Mouse (Mus musculus): ENCODE data around the gene Dap. TPM values are rescaled to one million over a fixed set of nuclear protein-coding genes. Genes with fewer than 3 reads are reported as not detected.

Gene Dap
- polyA plus RNA-seq, 1 experiment: 21.9 TPM

DNA sequence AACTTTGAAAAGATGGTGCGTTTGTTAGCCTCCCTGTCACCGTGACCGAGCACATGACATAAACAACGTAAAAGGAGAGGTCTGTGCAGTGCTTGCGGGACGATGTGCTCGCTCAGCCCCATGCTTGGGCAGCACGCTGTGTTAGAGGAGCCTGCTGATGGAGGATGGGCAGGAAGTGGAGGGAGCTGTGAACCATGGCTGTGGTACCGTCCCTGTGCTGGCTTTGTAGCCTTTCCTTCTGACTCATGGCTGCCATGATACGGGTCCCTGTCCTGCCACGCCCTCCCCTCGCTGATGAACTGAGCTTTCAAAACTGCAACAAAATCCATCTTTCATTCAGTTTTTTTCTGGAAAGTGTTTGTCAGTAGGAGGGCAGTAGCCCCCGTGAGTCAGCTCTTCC is 15.6 kb downstream of the Dap start:
- no peak for TF ChIP-seq POLR2A (IDR thresholded peaks at IDR 0.05; ENCODE audit: borderline replicate concordance, insufficient read depth, low read length)
- TF ChIP-seq CTCF (IDR thresholded peaks at IDR 0.05; ENCODE audit: borderline replicate concordance, insufficient read depth, low read depth, low read length): no peak
- 66% methylated on average over 13 of the region's 13 CpGs for WGBS
- no peaks in the 10 kb centered on the region for H3K27me3 ChIP-seq (ENCODE audit: control insufficient read depth, insufficient read depth, low read length)

DNA sequence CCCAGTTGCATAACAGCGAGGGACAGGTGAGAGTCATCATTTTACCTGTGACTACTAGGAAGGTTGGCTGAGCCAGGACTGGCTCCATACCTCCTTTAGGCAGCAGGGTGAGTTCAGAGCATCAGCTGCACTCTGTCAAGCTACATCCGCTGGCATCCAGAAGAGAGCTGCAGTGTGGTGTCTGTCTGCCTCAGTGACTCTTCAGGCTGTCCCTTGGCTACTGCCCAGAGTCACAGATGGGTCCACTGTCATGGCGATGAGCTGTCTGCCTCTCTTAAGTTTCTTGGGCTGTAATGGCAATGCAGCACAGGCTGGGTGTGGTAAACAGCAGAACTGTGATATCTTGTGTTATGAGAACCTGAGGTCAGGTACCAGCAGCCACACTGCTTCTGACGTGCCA is 16.1 kb downstream of the Dap start:
- H3K27me3 ChIP-seq (ENCODE audit: control insufficient read depth, insufficient read depth, low read length): no peaks in the 10 kb centered on the region
- no peak overlapping the region for H3K27ac ChIP-seq (ENCODE audit: insufficient read depth, low read length)
- 44% methylated on average over 4 of the region's 4 CpGs for WGBS
- no peak overlapping the region for H3K4me3 ChIP-seq (replicated peaks; ENCODE audit: insufficient read depth, low read depth, low read length)
- DNase-seq: peak in 1 of 2 experiments; percentile 29
- H3K4me1 ChIP-seq (ENCODE audit: control insufficient read depth, insufficient read depth, low read length): peaks cover 9% of the 10 kb centered on the region
- TF ChIP-seq POLR2A (IDR thresholded peaks at IDR 0.05; ENCODE audit: borderline replicate concordance, insufficient read depth, low read length) (no peak), CTCF (IDR thresholded peaks at IDR 0.05; ENCODE audit: borderline replicate concordance, insufficient read depth, low read depth, low read length) (no peak)

More for the DNA sequence above, 15.6 kb downstream of the Dap start:
- DNase-seq: no peak
- Histone ChIP-seq H3K4me3 (replicated peaks; ENCODE audit: insufficient read depth, low read depth, low read length) (no peak overlapping the region), H3K27ac (ENCODE audit: insufficient read depth, low read length) (no peak overlapping the region), H3K4me1 (ENCODE audit: control insufficient read depth, insufficient read depth, low read length) (peaks cover 9% of the 10 kb centered on the region)

DNA sequence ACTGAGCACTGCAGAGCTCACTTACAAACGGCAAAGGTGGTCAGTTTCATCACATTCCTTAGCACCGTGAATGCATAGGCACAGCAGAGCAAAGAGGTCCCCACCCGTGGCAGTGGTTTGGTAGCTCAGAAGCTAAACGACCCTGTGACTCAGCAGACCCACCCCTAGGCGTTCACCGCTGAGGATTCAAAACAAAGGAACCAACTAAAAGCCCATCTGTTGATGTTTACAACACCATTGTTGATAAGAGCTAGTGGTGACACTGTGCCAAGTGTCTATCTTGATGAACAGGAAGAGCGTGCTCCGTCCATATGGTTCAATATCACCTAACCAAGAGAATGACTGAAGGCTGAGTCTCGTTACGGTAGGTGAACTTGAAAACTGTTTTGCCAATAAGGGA is 19.1 kb downstream of the Dap start:
- Histone ChIP-seq H3K4me3 (replicated peaks; ENCODE audit: insufficient read depth, low read depth, low read length) (no peak overlapping the region), H3K4me1 (ENCODE audit: control insufficient read depth, insufficient read depth, low read length) (peaks cover 21% of the 10 kb centered on the region), H3K27me3 (ENCODE audit: control insufficient read depth, insufficient read depth, low read length) (no peaks in the 10 kb centered on the region), H3K27ac (ENCODE audit: insufficient read depth, low read length) (no peak overlapping the region)
- DNase-seq: no peak
- WGBS: 65% methylated on average over 10 of the region's 10 CpGs
- no peak for TF ChIP-seq POLR2A (IDR thresholded peaks at IDR 0.05; ENCODE audit: borderline replicate concordance, insufficient read depth, low read length)
- no peak for TF ChIP-seq CTCF (IDR thresholded peaks at IDR 0.05; ENCODE audit: borderline replicate concordance, insufficient read depth, low read depth, low read length)

DNA sequence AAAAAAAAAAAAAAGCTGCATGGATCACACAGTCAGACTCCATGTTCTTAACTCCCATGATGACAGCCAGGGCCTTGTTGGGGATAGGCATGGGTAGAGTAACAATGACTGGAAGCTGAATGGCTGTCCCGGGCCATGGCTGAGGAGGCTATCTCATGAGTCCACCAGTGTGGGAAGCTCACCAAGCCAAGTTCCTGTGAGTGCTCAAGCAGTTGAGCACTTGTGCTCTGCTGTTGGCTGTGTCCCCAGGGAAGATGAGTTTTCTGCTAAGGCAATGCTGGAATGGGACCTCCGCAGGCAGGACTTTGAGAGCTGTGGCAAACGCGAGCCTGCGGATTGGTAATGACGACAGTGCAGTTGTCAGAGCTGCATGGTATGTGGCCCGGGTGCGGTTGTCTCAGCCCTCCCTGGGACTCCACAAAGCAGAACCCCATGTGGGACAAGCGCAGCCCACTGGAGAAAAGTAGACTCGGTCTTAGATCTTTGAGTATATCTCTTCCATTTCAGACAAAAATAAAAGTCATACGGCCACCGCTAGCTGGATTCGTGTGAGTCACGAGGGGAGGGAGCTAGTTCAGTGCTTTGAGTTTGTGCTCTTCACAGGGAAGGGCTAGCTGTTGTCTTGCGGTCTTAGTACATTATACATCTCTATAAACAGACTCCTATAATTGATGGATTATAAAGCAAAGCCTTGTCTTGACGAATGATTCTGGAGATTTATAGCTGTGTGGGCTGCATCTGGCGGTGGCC is 20.8 kb downstream of the Dap start:
- Histone ChIP-seq H3K4me1 (ENCODE audit: control insufficient read depth, insufficient read depth, low read length) (peaks cover 23% of the 10 kb centered on the region), H3K27ac (ENCODE audit: insufficient read depth, low read length) (no peak overlapping the region), H3K4me3 (replicated peaks; ENCODE audit: insufficient read depth, low read depth, low read length) (no peak overlapping the region), H3K27me3 (ENCODE audit: control insufficient read depth, insufficient read depth, low read length) (no peaks in the 10 kb centered on the region)
- DNase-seq: no peak
- 97% methylated on average over 17 of the region's 17 CpGs for WGBS
- TF ChIP-seq POLR2A (IDR thresholded peaks at IDR 0.05; ENCODE audit: borderline replicate concordance, insufficient read depth, low read length) (no peak), CTCF (IDR thresholded peaks at IDR 0.05; ENCODE audit: borderline replicate concordance, insufficient read depth, low read depth, low read length) (no peak)

DNA sequence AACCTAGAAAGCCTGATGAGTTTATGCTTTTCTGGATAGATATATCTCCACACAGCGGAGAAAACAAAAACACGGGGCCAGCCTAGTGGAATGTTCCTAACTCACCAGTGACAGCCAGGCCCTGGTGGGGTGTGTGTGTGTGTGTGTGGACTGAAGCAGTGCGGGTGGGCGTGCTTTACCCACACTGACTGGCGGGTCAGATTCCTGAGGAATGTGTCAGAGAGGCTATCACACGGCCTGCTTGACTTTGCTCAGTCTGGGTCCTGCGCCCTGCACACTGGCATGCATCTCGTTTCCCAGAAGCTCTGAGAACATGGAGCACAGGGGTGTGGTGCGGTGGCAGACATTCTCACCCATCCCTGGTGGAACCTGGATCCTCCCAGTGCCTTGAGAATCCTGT is 21.8 kb downstream of the Dap start:
- no peak overlapping the region for H3K4me3 ChIP-seq (replicated peaks; ENCODE audit: insufficient read depth, low read depth, low read length)
- WGBS: 93% methylated on average over 9 of the region's 9 CpGs
- H3K27ac ChIP-seq (ENCODE audit: insufficient read depth, low read length): no peak overlapping the region
- H3K27me3 ChIP-seq (ENCODE audit: control insufficient read depth, insufficient read depth, low read length): no peaks in the 10 kb centered on the region
- peaks cover 17% of the 10 kb centered on the region for H3K4me1 ChIP-seq (ENCODE audit: control insufficient read depth, insufficient read depth, low read length)
- no peak for DNase-seq
- TF ChIP-seq CTCF (IDR thresholded peaks at IDR 0.05; ENCODE audit: borderline replicate concordance, insufficient read depth, low read depth, low read length) (no peak), POLR2A (IDR thresholded peaks at IDR 0.05; ENCODE audit: borderline replicate concordance, insufficient read depth, low read length) (no peak)

DNA sequence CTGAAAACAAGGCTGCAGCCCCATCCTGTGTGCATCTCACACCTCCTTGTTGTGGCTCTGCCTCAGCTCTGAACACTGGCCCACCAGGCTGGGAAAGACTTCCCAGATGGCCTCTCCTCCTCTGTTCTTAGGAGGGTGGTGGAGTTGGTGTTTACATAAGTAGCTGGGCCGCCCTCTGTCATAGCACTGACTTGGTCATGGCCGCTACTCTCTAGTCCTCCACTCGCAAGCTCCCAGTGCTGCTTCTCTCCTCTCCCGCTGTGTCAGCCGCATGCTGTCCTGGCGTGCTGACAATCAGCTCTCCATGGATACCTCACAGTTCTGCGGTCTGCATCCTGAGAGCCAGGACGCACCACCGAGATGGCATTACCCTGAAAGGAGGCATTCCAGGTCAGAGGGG is 22.9 kb downstream of the Dap start:
- H3K27me3 ChIP-seq (ENCODE audit: control insufficient read depth, insufficient read depth, low read length): no peaks in the 10 kb centered on the region
- peaks cover 17% of the 10 kb centered on the region for H3K4me1 ChIP-seq (ENCODE audit: control insufficient read depth, insufficient read depth, low read length)
- H3K4me3 ChIP-seq (replicated peaks; ENCODE audit: insufficient read depth, low read depth, low read length): no peak overlapping the region
- TF ChIP-seq CTCF (IDR thresholded peaks at IDR 0.05; ENCODE audit: borderline replicate concordance, insufficient read depth, low read depth, low read length) (no peak), POLR2A (IDR thresholded peaks at IDR 0.05; ENCODE audit: borderline replicate concordance, insufficient read depth, low read length) (no peak)
- peak; percentile 69 to 70 for DNase-seq
- no peak overlapping the region for H3K27ac ChIP-seq (ENCODE audit: insufficient read depth, low read length)
- 23% methylated on average over 9 of the region's 9 CpGs for WGBS

DNA sequence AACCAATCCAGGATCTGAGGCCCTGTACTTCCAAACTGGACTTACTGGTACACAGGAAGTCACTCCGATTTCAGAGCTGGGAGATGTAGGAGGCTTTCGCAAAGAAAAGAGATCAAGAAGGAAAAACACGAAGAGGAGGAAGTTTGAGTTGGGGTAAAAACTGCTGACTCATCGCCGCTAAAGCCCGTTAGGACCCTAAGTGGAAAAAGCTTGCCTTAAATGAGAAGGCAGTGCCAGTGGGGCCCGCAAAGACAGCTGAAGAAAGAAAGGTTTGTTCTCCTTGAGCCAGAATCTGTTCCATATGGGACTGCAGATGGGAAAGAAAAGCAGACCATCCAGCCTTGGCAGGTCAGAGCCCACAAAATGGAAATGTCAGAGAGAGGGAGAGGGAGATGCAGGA is 24.8 kb downstream of the Dap start:
- peak in 1 of 2 experiments; percentile 27 for DNase-seq
- H3K27ac ChIP-seq (ENCODE audit: insufficient read depth, low read length): no peak overlapping the region
- WGBS: 90% methylated on average over 7 of the region's 7 CpGs
- TF ChIP-seq POLR2A (IDR thresholded peaks at IDR 0.05; ENCODE audit: borderline replicate concordance, insufficient read depth, low read length) (no peak), CTCF (IDR thresholded peaks at IDR 0.05; ENCODE audit: borderline replicate concordance, insufficient read depth, low read depth, low read length) (no peak)
- no peak overlapping the region for H3K4me3 ChIP-seq (replicated peaks; ENCODE audit: insufficient read depth, low read depth, low read length)
- H3K27me3 ChIP-seq (ENCODE audit: control insufficient read depth, insufficient read depth, low read length): no peaks in the 10 kb centered on the region
- H3K4me1 ChIP-seq (ENCODE audit: control insufficient read depth, insufficient read depth, low read length): peaks cover 17% of the 10 kb centered on the region

DNA sequence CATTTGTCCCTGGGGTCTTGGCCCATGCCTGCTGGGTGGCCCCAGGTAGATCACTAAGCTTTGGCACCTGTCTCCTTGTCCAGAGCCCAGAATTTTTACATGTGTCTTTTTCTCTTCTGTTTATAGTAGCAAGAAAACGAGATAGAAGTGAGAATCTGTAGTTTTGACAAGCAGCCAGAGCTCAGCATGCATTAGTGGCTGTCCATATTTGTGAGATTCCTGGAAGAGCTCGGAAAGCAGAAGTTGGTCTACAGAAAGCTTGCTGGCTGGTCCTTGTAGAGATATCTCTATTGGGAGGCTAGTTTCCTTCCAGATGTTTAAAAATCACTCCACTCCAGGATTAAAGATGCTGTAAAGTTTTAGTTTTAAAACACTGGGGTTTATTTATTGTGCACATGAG is 25.9 kb downstream of the Dap start:
- no peak for TF ChIP-seq POLR2A (IDR thresholded peaks at IDR 0.05; ENCODE audit: borderline replicate concordance, insufficient read depth, low read length)
- no peak for TF ChIP-seq CTCF (IDR thresholded peaks at IDR 0.05; ENCODE audit: borderline replicate concordance, insufficient read depth, low read depth, low read length)
- Histone ChIP-seq H3K27ac (ENCODE audit: insufficient read depth, low read length) (no peak overlapping the region), H3K4me1 (ENCODE audit: control insufficient read depth, insufficient read depth, low read length) (peaks cover 17% of the 10 kb centered on the region), H3K27me3 (ENCODE audit: control insufficient read depth, insufficient read depth, low read length) (no peaks in the 10 kb centered on the region), H3K4me3 (replicated peaks; ENCODE audit: insufficient read depth, low read depth, low read length) (no peak overlapping the region)
- DNase-seq: peak in 1 of 2 experiments; percentile 31
- WGBS: 20% methylated on average over 2 of the region's 2 CpGs

All from cerebellum, adult 2 months (tissue).